Mouse (Mus musculus) forebrain, embryonic 16.5 days (tissue): ENCODE data around the gene Vmn1r167. TPM values are rescaled to one million over a fixed set of nuclear protein-coding genes. Genes with fewer than 3 reads are reported as not detected.
"Not testable (repeated sequence)": the region's sequence is repeated elsewhere in the genome, so short reads cannot be mapped to it uniquely, and the experiment has no call there.

ENCODE experiments used
- ATAC-seq: fragments of 200-750 bp; cut with Nextera tagmentation; 2 replicates; pipeline ENCODE4 v1.8.0; 2017; ENCODE audit warnings: mild to moderate bottlenecking, moderate library complexity
- H3K27ac ChIP-seq: fragments of 300-500 bp; sonication (generic); 2 replicates; pipeline ENCODE4 v1.5.1; 2014; ENCODE audit warnings: low read length, control low read depth
- H3K27me3 ChIP-seq: fragments of 300-500 bp; sonication (generic); replicated peaks from 2 replicates; pipeline ENCODE4 v1.6.1; 2014; ENCODE audit warnings: low read length; ENCODE audit not compliant: control insufficient read depth, insufficient read depth
- H3K36me3 ChIP-seq: fragments of 300-500 bp; sonication (generic); 2 replicates; pipeline ENCODE4 v1.6.1; 2014; ENCODE audit not compliant: control insufficient read depth, insufficient read depth
- H3K4me1 ChIP-seq: fragments of 300-500 bp; sonication (generic); replicated peaks from 2 replicates; pipeline ENCODE4 v1.6.1; 2014; ENCODE audit warnings: low read length; ENCODE audit not compliant: control insufficient read depth, insufficient read depth
- H3K4me2 ChIP-seq: fragments of 300-500 bp; sonication (generic); 2 replicates; pipeline ENCODE4 v1.6.1; 2014; ENCODE audit warnings: mild to moderate bottlenecking, low read length, control low read depth
- H3K4me3 ChIP-seq: fragments of 300-500 bp; sonication (generic); replicated peaks from 2 replicates; pipeline ENCODE4 v1.5.1; 2014; ENCODE audit warnings: mild to moderate bottlenecking, low read length, control low read depth
- H3K9ac ChIP-seq: fragments of 300-500 bp; sonication (generic); replicated peaks from 2 replicates; pipeline ENCODE4 v1.6.1; 2014; ENCODE audit warnings: low read depth, low read length, control low read depth
- H3K9me3 ChIP-seq: fragments of 300-500 bp; sonication (generic); 2 replicates; pipeline ENCODE4 v1.6.1; 2016; ENCODE audit warnings: low read length; ENCODE audit not compliant: control insufficient read depth
- WGBS: fragments of 180-500 bp; shearing (Covaris S2); extraction: QIAGEN DNeasy Blood & Tissue Kit; methylation state at CpG from one replicate; pipeline ENCODE4 v1.1.7; 2014; 5-methylcytosine and 5-hydroxymethylcytosine counted together
- polyA plus RNA-seq: library from polyadenylated mRNA; unstranded; fragments of >200 nt; fragmentation: Nextera tagmentation; extraction: Ambion mirVana; gene quantifications from 2 replicates; pipeline ENCODE4 v1.2.1, GENCODE M21; 2015

Vmn1r167 gene
- not detected in 2 replicates for polyA plus RNA-seq

DNA sequence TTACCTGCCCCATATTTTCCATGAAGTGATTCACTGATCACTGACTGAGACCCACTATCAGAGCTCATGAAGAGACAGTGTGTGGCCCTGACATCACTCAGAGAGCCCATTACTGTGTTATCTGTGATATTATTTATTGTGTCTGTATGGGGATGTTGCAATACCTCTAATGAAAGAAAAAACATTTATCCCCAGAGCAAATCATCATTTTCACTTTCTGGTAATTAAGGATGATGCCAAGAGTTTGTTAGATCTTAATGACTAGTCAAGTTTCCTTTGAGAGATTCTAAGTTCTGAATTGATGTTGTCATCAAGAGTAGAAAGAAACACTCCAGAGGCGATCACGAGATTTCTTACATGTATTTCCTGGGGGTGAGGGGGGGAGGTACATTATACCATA, at the start of gene Vmn1r167:
Vmn1r167 (minus strand) TSS at position 101 of the 400 bp plus-strand sequence.
- not testable (repeated sequence) for H3K9ac ChIP-seq, H3K36me3 ChIP-seq, H3K4me3 ChIP-seq, H3K4me2 ChIP-seq, H3K27me3 ChIP-seq, H3K27ac ChIP-seq, H3K4me1 ChIP-seq, ATAC-seq
- H3K9me3 ChIP-seq: peaks cover 11% of the 10 kb centered on the region
- 92% methylated on average over 2 of the region's 2 CpGs for WGBS

DNA sequence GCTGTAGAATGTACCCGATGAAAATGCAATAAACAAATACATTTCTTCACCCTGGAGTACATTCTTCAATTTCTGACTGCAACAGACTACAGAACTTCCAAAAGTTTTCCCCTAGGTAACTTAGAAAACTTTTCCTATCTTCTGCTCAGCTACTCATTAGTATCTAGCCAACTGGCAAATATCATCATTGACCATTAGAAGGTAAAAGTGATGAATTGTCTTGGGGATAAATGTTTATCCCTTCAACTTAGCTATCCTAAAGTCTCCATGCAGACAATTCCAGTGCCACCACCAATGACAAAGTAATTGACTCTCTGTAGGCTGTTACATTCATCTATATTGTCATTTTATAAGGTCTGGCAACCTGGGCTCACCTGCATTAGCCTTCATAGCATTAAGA, 32.4 kb upstream of the Vmn1r167 start, which contains the start of gene Vmn1r168:
Vmn1r168 (plus strand) TSS at position 301 of the 400 bp plus-strand sequence.
- H3K36me3 ChIP-seq, H3K4me1 ChIP-seq, ATAC-seq, H3K27ac ChIP-seq, H3K4me2 ChIP-seq, H3K4me3 ChIP-seq, H3K9ac ChIP-seq, H3K27me3 ChIP-seq, H3K9me3 ChIP-seq: not testable (repeated sequence)
- WGBS: no CpG with 5 or more reads among the region's 1 CpGs

DNA sequence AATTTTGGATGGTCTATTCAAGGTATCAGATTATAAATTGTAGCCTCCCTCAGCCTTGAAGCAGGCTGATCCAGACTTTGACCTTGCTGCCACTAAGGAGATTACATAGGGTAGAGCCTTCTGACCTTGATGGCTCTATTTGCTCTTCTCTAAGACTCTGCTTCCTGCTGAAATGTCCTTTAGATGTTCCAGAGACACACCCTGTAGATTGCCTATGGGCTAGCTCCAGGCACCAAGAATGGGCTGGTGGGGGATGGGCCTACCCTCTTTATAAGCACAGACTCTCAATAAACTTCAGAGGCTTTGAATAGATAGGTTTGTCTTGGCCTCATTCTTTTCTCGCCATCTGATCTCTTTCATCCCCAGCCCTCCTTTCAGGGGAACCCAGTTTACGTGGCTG, 34.1 kb downstream of the Vmn1r167 start:
- ATAC-seq, H3K27me3 ChIP-seq, H3K27ac ChIP-seq, H3K9ac ChIP-seq, H3K36me3 ChIP-seq, H3K4me3 ChIP-seq, H3K4me2 ChIP-seq, H3K4me1 ChIP-seq: not testable (repeated sequence)
- 63% methylated on average over 2 of the region's 2 CpGs for WGBS
- peaks cover 11% of the 10 kb centered on the region for H3K9me3 ChIP-seq

- ATAC-seq, H3K9me3 ChIP-seq, H3K36me3 ChIP-seq, H3K9ac ChIP-seq, H3K4me1 ChIP-seq, H3K27ac ChIP-seq, H3K27me3 ChIP-seq, H3K4me3 ChIP-seq, H3K4me2 ChIP-seq: not testable (repeated sequence)
- 51% methylated on average over 3 of the region's 3 CpGs for WGBS
These were observed 36.2 kb downstream of the Vmn1r167 start for GRCm38 (mm10) chr7:23470832-23471231.

DNA sequence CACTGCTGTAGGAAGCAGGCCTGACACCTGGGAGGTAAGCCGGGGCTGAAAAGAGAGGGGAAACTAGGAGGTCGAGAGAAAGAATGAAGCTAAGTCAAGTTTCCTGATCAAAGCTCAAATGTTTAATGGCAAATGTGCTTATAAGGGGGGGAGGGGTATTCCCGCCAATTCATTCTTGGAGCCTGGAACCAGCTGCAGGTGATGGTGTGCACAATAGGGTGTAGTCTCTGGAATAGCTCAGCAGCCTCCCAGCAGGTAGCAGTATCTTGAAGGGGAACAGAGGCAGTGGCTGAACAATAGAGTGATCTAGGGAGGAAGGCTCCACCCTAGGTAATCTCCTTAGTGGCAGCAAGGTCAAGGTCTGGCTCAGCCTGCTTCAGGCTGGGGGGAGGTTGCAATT, 36.8 kb downstream of the Vmn1r167 start:
- not testable (repeated sequence) for H3K36me3 ChIP-seq, ATAC-seq, H3K4me3 ChIP-seq, H3K4me2 ChIP-seq, H3K9me3 ChIP-seq, H3K4me1 ChIP-seq, H3K27ac ChIP-seq, H3K27me3 ChIP-seq, H3K9ac ChIP-seq
- WGBS: 70% methylated on average over 3 of the region's 3 CpGs

Other genes starting within 250 kb of the Vmn1r167 start
- not detected in 2 replicates for gene Gm6902, start 228.3 kb downstream of the Vmn1r167 start, polyA plus RNA-seq
- not detected in 2 replicates for gene Nlrp4e, start 206.0 kb downstream of the Vmn1r167 start, polyA plus RNA-seq
- gene Nlrp5, start 121.3 kb downstream of the Vmn1r167 start, polyA plus RNA-seq: not detected in 2 replicates
- not detected in 2 replicates for gene Vmn1r168, start 32.5 kb upstream of the Vmn1r167 start, polyA plus RNA-seq
- gene Vmn1r169, start 68.3 kb upstream of the Vmn1r167 start, polyA plus RNA-seq: not detected in 2 replicates
- gene Vmn1r170, start 99.0 kb upstream of the Vmn1r167 start, polyA plus RNA-seq: not detected in 2 replicates
- gene Vmn1r171, start 123.5 kb upstream of the Vmn1r167 start, polyA plus RNA-seq: not detected in 2 replicates
- gene Vmn1r172, start 151.1 kb upstream of the Vmn1r167 start, polyA plus RNA-seq: not detected in 2 replicates
- gene Vmn1r173, start 193.5 kb upstream of the Vmn1r167 start, polyA plus RNA-seq: not detected in 2 replicates
- not detected in 2 replicates for gene Vmn1r174, start 245.1 kb upstream of the Vmn1r167 start, polyA plus RNA-seq